Mouse (Mus musculus): ENCODE data around the gene Ptpra. TPM values are rescaled to one million over a fixed set of nuclear protein-coding genes. Genes with fewer than 3 reads are reported as not detected.
"Not testable (repeated sequence)": the region's sequence is repeated elsewhere in the genome, so short reads cannot be mapped to it uniquely, and the experiment has no call there.

Ptpra gene
- total RNA-seq, 2 experiments from 2014 or later, result 318 to 339 TPM

- DNase-seq, result peak; percentile 94
Measured at GRCm38 (mm10) chr2:130563212-130564055, 113.4 kb downstream of the Ptpra start, which contains the start of gene Mrps26. Mrps26 (plus strand) TSS chr2:130563742.

- DNase-seq, result no peak
Measured at GRCm38 (mm10) chr2:130564063-130564462, 114.0 kb downstream of the Ptpra start.

GRCm38 (mm10) chr2:130564983-130565382 is 114.9 kb downstream of the Ptpra start:
- DNase-seq, result peak in 1 of 2 experiments; percentile 32

GRCm38 (mm10) chr2:130568921-130569320 is 118.8 kb downstream of the Ptpra start:
- no peak for DNase-seq

- no peak for DNase-seq
Measured at GRCm38 (mm10) chr2:130569926-130570325, 119.8 kb downstream of the Ptpra start.

GRCm38 (mm10) chr2:130574960-130575359 is 124.9 kb downstream of the Ptpra start:
- DNase-seq, result no peak

- DNase-seq, result no peak
Measured at GRCm38 (mm10) chr2:130575873-130576272, 125.8 kb downstream of the Ptpra start, which contains the start of gene Oxt. Oxt (plus strand) TSS chr2:130576173.

- DNase-seq, result not testable (repeated sequence)
Measured at GRCm38 (mm10) chr2:130576564-130576963, 126.5 kb downstream of the Ptpra start.

GRCm38 (mm10) chr2:130577021-130577420 is 126.9 kb downstream of the Ptpra start:
- no peak for DNase-seq

- DNase-seq, result no peak
Measured at GRCm38 (mm10) chr2:130577632-130578031, 127.6 kb downstream of the Ptpra start.

- peak; percentile 68 for DNase-seq
Measured at GRCm38 (mm10) chr2:130578148-130578547, 128.1 kb downstream of the Ptpra start.

- DNase-seq, result no peak
Measured at GRCm38 (mm10) chr2:130579791-130580190, 129.7 kb downstream of the Ptpra start.

- DNase-seq, result no peak
Measured at GRCm38 (mm10) chr2:130581201-130581600, 131.1 kb downstream of the Ptpra start.

GRCm38 (mm10) chr2:130582552-130582951 is 132.5 kb downstream of the Ptpra start, which contains the start of gene Avp:
Avp (minus strand) TSS chr2:130582554.
- no peak for DNase-seq

- DNase-seq, result no peak
Measured at GRCm38 (mm10) chr2:130583902-130584560, 134.0 kb downstream of the Ptpra start.

- DNase-seq, result no peak
Measured at GRCm38 (mm10) chr2:130586016-130586415, 135.9 kb downstream of the Ptpra start.

GRCm38 (mm10) chr2:130588373-130588772 is 138.3 kb downstream of the Ptpra start:
- DNase-seq, result no peak

GRCm38 (mm10) chr2:130589157-130589556 is 139.1 kb downstream of the Ptpra start:
- DNase-seq, result no peak

GRCm38 (mm10) chr2:130589761-130590160 is 139.7 kb downstream of the Ptpra start:
- no peak for DNase-seq

- DNase-seq, result no peak
Measured at GRCm38 (mm10) chr2:130591016-130591415, 140.9 kb downstream of the Ptpra start.

GRCm38 (mm10) chr2:130595596-130595995 is 145.5 kb downstream of the Ptpra start:
- no peak for DNase-seq

- DNase-seq, result no peak
Measured at GRCm38 (mm10) chr2:130597601-130598010, 147.5 kb downstream of the Ptpra start.

GRCm38 (mm10) chr2:130598399-130598798 is 148.3 kb downstream of the Ptpra start:
- DNase-seq, result no peak
